Mouse (Mus musculus) heart, embryonic 16.5 days (tissue): ENCODE measurements around the gene Nxph1. TPM values are rescaled to one million over a fixed set of nuclear protein-coding genes. Genes with fewer than 3 reads are reported as not detected.

Source experiments
- ATAC-seq: fragments of 200-750 bp; cut with Nextera tagmentation; replicated peaks from 2 replicates; pipeline ENCODE4 v1.8.0; 2017; ENCODE audit warnings: moderate number of reproducible peaks; ENCODE audit not compliant: insufficient read depth, low FRiP score; ENCODE audit errors: extremely low read depth
- H3K27ac ChIP-seq: fragments of 300-500 bp; sonication (generic); 2 replicates; pipeline ENCODE4 v1.5.1; 2014; ENCODE audit warnings: mild to moderate bottlenecking, low read length, control low read depth, moderate library complexity
- H3K27me3 ChIP-seq: fragments of 300-500 bp; sonication (generic); 2 replicates; pipeline ENCODE4 v1.6.1; 2014; ENCODE audit warnings: low read length, mixed read lengths; ENCODE audit not compliant: control insufficient read depth, insufficient read depth
- H3K36me3 ChIP-seq: fragments of 300-500 bp; sonication (generic); 2 replicates; pipeline ENCODE4 v1.6.1; 2014; ENCODE audit not compliant: control insufficient read depth, insufficient read depth
- H3K4me1 ChIP-seq: fragments of 300-500 bp; sonication (generic); 2 replicates; pipeline ENCODE4 v1.6.1; 2014; ENCODE audit warnings: low read length, mixed read lengths; ENCODE audit not compliant: control insufficient read depth, insufficient read depth
- H3K4me2 ChIP-seq: fragments of 300-500 bp; sonication (generic); 2 replicates; pipeline ENCODE4 v1.6.1; 2014; ENCODE audit warnings: low read depth, mild to moderate bottlenecking, control low read depth, low read length
- H3K4me3 ChIP-seq: fragments of 300-500 bp; sonication (generic); 2 replicates; pipeline ENCODE4 v1.5.1; 2014; ENCODE audit warnings: mild to moderate bottlenecking, control low read depth, low read length
- H3K9ac ChIP-seq: fragments of 300-500 bp; sonication (generic); 2 replicates; pipeline ENCODE4 v1.6.1; 2014; ENCODE audit warnings: low read length, control low read depth
- H3K9me3 ChIP-seq: fragments of 300-500 bp; sonication (generic); replicated peaks from 2 replicates; pipeline ENCODE4 v1.6.1; 2016; ENCODE audit warnings: low read length; ENCODE audit not compliant: control insufficient read depth
- WGBS: fragments of 180-500 bp; shearing (Covaris S2); extraction: QIAGEN DNeasy Blood & Tissue Kit; methylation state at CpG from one replicate; pipeline ENCODE4 v1.1.7; 2014; 5-methylcytosine and 5-hydroxymethylcytosine counted together
- polyA plus RNA-seq: library from polyadenylated mRNA; unstranded; fragments of >200 nt; fragmentation: Nextera tagmentation; extraction: Ambion mirVana; gene quantifications from 2 replicates; pipeline ENCODE4 v1.2.1, GENCODE M21; 2015

Nxph1 gene
- polyA plus RNA-seq, 1 experiment from 2014 or later: 0.09 TPM

DNA sequence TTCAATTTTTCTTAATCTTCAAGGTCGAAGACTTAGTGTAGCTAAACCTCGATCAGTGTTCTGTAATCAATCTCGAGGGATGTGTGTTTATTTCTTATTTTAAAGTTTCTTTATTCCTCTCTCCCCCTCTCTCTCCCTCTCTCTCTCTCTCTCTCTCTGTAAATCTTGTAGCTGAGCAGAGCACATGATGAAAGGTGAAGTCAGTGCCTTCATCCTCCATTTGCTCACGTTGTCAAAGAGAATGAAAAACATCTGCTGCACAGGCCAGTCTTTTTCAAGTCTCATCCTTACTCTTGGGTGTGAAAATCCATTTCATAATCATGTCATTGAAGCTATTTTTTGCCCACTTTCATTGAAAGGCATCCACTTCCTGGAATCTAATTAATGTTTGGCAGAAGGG is 12.1 kb upstream of the Nxph1 start:
- 16% methylated on average over 4 of the region's 4 CpGs for WGBS
- Histone ChIP-seq H3K27ac (no peak overlapping the region), H3K9ac (no peak overlapping the region), H3K27me3 (no peaks in the 10 kb centered on the region), H3K4me1 (no peaks in the 10 kb centered on the region), H3K9me3 (no peaks in the 10 kb centered on the region), H3K4me2 (no peak overlapping the region), H3K4me3 (no peak overlapping the region), H3K36me3 (no peaks in the 10 kb centered on the region)
- no peak for ATAC-seq

DNA sequence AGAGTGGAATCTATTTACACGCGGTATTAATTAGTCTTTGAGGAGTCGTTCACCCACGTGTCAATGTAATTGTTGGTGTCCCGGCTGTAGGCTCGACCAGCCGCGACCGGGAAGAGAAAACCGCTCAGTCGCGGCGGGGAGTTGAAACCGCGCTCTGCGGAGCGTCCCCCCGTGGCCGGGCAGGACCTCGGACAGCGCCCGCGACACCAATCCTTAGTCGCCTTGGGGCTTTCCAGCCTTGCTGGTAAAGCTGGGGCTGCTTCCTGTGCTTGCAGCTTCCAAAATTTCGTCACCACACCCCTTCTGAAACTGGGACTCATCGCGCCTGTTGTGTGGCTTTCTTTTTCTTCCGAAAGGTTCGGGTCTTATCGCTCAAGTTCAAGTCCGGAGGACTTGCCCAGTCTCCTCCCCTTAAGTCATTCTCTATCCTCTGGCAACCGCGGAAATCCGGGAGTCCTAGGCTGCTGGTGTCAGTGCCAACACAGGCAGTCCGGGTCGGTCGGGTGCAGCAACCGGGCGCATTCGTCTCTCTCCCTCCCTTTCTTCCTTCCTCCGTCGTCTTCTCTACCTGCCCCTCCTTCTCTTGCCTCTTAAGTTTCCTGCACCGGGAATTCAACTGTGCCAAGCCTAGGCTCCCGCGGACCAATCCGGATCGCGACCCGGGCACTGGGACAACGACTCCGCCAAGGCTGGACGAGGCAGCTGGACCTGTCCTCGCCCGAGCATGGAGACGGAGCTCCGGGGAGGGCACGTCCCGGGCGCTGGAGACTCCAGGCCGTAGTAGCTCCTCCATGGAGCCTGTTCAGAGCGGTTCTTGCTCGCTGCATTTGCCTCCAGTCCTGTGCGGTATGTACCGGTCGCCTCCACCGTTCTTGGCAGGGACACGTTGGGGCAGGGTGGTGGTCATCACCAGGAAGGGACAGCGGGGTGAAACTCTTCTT is 510 bp downstream of the Nxph1 start:
- Histone ChIP-seq H3K9ac (no peak overlapping the region), H3K4me3 (peak overlapping the region; percentile 38), H3K27ac (no peak overlapping the region), H3K36me3 (no peaks in the 10 kb centered on the region), H3K9me3 (no peaks in the 10 kb centered on the region), H3K4me1 (peaks cover 9% of the 10 kb centered on the region), H3K4me2 (peak overlapping the region; percentile 58), H3K27me3 (peaks cover 65% of the 10 kb centered on the region)
- 0 out of 2 replicates have a peak, but pooled peaks have one; percentile 37 for ATAC-seq
- under 1% methylated on average over 68 of the region's 68 CpGs for WGBS

DNA sequence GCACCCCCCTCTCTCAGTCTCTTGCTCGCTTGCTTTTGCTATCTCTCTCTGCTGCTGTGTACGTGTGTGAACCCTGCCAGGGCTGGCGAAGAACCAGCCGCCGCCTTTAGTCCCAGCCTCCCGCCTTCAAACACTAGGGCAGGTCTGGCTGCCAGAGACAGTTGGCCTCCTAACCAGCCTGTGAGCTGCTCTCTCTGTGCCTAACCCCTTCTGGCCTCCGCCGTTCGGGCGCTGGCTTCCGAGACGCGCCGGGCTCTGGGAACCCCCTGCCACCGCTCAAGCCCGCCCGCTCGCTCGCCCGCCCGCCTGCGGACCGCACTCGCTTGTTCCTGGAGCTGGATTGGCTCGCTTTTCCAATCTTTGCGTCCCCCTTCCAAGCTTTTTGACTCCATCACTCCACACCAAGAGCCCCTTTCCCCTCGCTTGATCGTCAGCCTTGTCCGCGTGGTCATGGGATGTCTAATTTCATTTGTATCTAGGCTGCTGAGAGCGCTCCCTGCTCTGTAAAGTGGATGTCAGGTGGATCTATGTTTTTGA is 1.5 kb downstream of the Nxph1 start:
- Histone ChIP-seq H3K9ac (no peak overlapping the region), H3K4me1 (peaks cover 9% of the 10 kb centered on the region), H3K4me3 (peak overlapping the region; percentile 30), H3K27ac (no peak overlapping the region), H3K9me3 (no peaks in the 10 kb centered on the region), H3K36me3 (no peaks in the 10 kb centered on the region), H3K4me2 (peak overlapping the region; percentile 11; the same call in 1 of the 2 replicates), H3K27me3 (peaks cover 75% of the 10 kb centered on the region)
- 1% methylated on average over 31 of the region's 31 CpGs for WGBS
- no peak for ATAC-seq

DNA sequence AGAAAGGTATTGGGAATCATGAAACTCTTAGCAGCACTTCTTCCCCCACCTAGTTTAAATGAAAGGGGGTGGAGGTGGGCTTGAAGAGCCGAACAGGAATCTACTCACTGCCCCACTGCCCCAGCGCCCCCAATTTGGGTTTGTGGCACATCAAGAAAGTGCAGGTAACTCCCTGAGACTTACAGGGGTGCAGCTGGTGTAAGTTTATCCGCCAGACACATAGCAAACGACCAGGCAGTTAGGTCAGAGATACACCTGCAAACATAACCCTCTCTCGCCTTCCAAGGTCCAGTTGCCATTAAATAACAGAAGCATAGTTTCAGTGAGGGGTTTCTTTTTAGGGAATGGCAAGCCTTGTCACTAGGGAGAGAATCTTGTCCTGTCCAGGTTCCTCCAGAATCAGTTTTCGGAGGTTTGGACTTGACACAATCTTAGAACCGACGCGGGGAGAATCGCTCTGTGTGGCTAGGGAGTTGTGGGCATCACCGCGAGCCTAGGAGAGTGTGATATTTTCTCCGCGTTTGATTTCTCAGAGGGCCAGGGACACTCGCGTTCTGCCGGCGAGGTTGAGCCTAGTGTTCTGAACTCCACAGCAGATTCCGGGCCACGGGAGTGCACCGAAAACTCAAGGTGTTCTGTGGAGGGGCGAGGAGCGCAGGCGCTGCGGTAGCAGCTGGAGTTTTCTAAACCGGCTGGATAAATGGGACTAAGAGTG is 2.5 kb downstream of the Nxph1 start:
- Histone ChIP-seq H3K4me2 (peak overlapping the region; percentile 55), H3K9ac (no peak overlapping the region), H3K9me3 (no peaks in the 10 kb centered on the region), H3K4me1 (peaks cover 9% of the 10 kb centered on the region), H3K27ac (no peak overlapping the region), H3K4me3 (peak overlapping the region; percentile 33), H3K27me3 (peaks cover 82% of the 10 kb centered on the region), H3K36me3 (no peaks in the 10 kb centered on the region)
- ATAC-seq: no peak
- WGBS: 2% methylated on average over 26 of the region's 26 CpGs

DNA sequence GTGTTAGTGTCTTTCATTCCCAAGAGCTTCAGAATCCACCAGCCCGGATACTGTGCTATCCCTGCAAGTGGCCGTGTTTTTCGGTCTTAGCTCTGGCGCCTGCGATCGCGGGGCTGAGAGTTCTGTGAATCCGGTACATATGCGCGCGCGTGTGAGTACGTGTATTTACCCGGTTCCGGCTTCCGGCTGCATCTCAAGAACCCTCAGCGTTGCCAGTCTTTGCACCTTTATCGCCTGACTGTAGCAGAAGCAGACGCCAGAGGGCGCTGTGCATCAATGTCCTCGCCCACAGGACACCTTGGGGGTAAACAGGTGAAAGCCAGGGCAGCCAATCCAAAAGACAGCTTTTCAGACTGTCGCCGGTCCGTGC is 3.1 kb downstream of the Nxph1 start:
- peaks cover 9% of the 10 kb centered on the region for H3K4me1 ChIP-seq
- peak overlapping the region; percentile 33 for H3K4me3 ChIP-seq
- WGBS: 2% methylated on average over 24 of the region's 24 CpGs
- no peak for ATAC-seq
- no peak overlapping the region for H3K9ac ChIP-seq
- peaks cover 88% of the 10 kb centered on the region for H3K27me3 ChIP-seq
- no peaks in the 10 kb centered on the region for H3K36me3 ChIP-seq
- H3K9me3 ChIP-seq: no peaks in the 10 kb centered on the region
- no peak overlapping the region for H3K27ac ChIP-seq
- H3K4me2 ChIP-seq: peak overlapping the region; percentile 55

DNA sequence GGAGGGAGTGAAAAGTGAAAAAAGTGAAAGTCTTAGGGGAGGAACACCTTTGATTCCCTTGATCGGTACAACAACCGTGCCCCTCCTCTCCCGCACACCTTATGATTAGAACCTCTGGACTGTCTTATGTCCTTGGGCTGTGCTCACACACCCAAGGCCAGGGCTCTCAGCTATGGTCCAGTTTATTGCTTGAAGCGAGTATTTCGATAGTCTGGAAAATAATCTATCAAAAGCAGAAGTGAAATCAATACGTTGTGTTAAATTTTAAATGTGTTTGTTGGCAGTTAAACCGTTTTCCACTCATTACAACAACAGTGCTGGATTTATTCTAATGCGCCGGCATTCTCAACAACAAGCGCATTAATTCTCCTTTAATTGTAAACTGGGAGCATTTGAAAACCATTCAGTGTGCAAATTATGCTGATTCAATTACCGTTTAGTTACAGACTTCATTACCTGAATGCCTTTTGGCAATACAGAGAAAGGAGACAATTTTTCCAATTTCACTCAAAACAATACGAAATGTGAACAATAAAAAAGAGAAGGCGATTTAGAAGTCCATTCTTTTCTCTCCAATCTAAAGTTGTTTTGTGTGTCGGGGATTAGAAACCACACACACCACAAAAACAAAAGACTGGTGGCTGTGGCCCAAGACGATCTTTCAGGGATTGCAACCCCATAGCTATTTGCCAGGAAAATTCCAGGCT is 3.8 kb downstream of the Nxph1 start:
- peaks cover 93% of the 10 kb centered on the region for H3K27me3 ChIP-seq
- H3K4me2 ChIP-seq: peak overlapping the region; percentile 55; the same call in 1 of the 2 replicates
- WGBS: 21% methylated on average over 15 of the region's 15 CpGs
- H3K4me3 ChIP-seq: no peak overlapping the region
- H3K36me3 ChIP-seq: no peaks in the 10 kb centered on the region
- no peak for ATAC-seq
- no peaks in the 10 kb centered on the region for H3K9me3 ChIP-seq
- no peak overlapping the region for H3K9ac ChIP-seq
- no peak overlapping the region for H3K27ac ChIP-seq
- H3K4me1 ChIP-seq: peaks cover 9% of the 10 kb centered on the region

DNA sequence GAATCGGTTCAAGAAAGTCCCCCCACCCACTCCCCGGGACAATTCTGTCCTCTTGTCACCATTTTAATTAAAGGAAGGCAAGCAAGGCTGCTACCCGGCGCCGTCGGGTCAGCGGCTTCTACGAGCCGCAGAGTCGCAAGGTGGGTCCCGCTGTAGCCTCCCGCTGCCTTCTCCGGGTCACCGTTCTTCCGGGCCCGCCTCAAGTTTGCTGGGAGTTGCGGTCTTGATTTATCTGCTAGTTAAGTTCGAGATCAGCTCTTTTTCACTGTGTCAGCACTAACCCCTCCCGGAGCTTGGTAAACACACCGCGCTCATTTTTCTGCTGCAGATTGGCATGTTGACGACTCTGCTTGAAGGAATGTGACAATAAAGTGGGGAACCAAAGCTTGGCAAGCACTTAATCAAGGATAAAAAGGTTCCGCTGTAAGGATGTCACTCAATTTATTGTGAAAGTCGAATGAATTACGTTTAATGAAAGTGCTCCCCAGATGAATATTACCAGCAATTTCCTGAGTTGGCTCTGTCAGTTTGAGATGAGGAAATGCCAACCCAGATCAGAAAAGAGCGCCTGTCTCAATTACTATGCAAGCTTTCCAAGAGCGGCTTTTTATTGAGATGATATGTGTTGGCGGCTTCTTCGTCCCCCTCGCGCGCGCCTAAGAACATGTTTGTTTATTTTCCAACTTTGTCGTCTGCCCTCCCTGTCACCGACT is 7.7 kb downstream of the Nxph1 start:
- Histone ChIP-seq H3K4me2 (no peak overlapping the region), H3K36me3 (no peaks in the 10 kb centered on the region), H3K4me3 (no peak overlapping the region), H3K27me3 (peaks cover 68% of the 10 kb centered on the region), H3K9ac (no peak overlapping the region), H3K4me1 (peaks cover 3% of the 10 kb centered on the region; the same call in 1 of the 2 replicates), H3K9me3 (no peaks in the 10 kb centered on the region), H3K27ac (no peak overlapping the region)
- ATAC-seq: no peak
- 2% methylated on average over 35 of the region's 35 CpGs for WGBS

DNA sequence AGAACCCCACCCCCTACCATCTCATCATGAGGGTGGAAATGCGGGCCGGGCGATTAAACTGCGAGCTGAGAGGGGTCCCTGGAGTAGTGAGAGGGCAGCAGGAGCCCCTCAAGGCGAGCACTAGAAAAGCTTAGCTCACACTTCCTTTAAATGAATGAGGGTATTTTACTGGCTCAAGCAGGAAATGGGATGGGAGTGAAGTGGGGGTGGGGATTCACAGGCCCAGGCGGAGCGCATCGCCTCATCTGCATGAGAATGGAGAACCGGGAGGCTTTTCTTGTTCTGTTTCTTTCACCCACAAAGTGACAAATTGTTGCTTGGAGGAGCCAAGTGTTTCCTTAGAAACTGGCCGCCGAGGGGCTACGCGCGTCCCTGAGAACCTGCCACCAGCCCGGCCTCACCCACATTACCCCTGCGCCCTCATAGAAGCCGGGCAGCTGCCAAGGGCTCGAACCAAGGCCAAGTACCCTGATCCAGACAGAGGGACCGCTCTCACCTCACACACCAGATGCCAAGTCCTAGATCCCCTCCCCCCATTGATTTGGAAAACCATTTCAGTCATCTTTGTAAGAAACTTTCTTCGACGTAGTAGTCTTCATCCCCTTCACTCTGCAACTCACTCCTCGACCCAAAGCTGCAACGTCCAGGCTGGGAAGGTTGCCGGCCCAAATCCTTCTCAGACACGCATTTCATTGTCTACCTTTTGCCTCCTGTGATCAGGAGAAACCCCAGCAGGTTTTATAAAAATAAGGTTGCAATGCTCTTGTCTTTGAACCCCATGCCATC is 8.7 kb downstream of the Nxph1 start:
- H3K4me1 ChIP-seq: no peaks in the 10 kb centered on the region
- WGBS: 2% methylated on average over 25 of the region's 25 CpGs
- H3K27ac ChIP-seq: no peak overlapping the region
- no peaks in the 10 kb centered on the region for H3K9me3 ChIP-seq
- no peak overlapping the region for H3K4me3 ChIP-seq
- H3K4me2 ChIP-seq: no peak overlapping the region
- H3K27me3 ChIP-seq: peaks cover 58% of the 10 kb centered on the region
- H3K36me3 ChIP-seq: no peaks in the 10 kb centered on the region
- ATAC-seq: no peak
- no peak overlapping the region for H3K9ac ChIP-seq
